Mouse (Mus musculus) NIH3T3 (cell line): ENCODE data around the gene Palld.

ENCODE experiments used
- DNase-seq: peaks from one replicate; pipeline ENCODE4 v3.0.0-alpha.2; 2012; ENCODE audit warnings: low read depth

The Palld gene

GRCm38 (mm10) chr8:61628938-61629630 lies 273.4 kb downstream of the Palld start:
- DNase-seq, result peak; percentile 49

DNA sequence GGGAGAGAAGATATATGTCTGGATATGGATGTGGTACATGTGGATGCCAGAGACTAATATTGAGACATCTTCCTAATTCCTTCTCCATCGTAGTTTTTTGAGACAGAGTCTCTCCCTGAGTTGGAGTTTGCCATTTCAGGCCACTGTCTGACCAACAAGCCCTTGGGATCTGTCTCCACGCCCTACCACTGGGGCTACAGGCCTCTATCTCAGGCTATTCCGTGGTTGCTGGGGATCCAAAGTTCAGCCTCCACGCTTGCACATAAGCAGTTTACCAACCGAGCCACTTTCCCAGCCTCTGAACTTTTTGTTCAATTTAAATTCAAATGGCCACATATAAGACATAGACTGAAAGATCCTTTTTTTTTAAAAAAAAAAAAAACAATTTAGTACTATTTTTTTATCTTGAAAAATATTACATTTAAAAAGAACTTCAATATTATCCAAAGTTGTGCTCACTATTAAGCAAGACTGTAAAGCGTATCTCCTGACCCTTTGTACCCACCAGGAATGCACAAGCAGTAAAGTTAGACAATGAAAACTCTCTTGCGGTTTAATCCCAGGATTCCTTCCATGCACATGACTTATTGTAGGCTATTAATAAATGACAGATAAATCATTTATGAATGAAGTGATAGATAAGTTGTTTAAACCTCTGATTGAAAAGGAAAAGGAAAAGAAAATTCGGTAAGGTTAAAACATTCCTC lies 276.1 kb downstream of the Palld start:
- no peak for DNase-seq

DNA sequence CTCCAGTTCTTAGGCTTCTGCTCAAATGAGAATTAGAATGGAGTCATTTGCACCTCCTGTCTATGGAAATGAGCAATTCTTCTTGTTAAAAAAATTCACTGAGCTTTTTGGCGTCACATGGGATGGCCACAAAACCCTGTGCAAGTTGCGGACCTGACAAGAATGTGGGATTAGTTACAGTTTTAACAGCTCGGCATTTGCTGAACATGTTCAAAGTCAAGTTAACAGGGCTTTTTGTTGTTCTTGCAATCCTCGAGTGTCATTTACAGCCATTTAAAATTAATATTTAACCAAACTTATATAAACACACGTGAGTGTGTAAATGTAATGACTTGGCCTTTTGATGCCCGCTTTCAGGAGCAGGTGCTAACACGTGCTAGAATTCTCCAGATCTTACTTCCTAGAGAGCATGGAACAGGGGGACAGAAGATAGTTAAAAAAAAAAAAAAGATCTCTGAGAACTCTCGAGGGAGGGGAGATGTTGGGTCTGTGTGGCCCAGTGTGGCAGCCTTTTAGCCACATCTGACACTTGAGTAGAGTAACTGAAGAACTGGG lies 276.8 kb downstream of the Palld start:
- no peak for DNase-seq

DNA sequence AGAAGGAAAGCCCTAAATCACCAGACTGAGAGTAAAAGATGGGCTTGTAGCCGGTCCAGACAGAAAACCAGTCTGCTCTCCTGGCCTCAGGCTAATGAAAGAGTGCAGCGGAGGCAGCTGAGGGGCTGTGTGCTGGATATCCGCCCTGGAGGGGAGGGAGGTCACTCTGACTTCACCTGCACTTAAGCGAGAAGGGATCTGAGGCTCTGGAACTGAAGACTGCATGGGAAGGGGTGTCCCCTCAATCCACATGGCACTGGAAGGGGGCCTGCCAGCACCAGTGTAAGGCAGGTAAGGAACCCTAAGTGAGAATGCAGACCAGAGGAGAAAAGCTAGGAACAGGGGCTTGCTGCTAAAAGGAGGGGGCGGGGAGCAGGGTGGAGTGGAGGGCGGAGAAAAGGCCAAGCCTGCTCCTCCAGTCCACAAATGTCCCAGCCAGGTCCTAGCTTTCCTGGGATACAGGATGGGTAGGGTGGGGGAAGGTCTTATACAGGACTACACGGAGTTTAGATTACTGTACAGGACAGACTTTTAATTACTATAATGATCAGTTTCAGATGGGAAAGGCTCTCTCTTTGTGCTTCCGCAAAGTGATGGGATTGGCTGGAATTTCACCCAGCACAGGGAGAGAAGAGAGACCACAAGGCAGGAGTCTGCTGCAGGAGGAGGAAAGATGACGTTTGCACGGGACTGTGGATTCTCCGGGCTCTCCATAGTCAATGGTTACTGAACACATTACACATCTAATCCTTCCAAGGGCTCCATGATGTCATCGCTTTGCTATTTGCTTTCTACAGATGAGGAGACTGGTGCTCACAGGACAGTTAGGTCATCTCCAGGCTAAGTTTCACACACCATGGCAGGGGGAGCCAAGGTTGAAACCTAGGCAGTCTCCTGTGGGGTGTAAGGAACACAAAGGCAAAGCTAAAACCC lies 278.7 kb downstream of the Palld start:
- peak; percentile 76 for DNase-seq

- DNase-seq, result peak; percentile 73
These were observed 281.2 kb downstream of the Palld start for GRCm38 (mm10) chr8:61621300-61621699.

DNA sequence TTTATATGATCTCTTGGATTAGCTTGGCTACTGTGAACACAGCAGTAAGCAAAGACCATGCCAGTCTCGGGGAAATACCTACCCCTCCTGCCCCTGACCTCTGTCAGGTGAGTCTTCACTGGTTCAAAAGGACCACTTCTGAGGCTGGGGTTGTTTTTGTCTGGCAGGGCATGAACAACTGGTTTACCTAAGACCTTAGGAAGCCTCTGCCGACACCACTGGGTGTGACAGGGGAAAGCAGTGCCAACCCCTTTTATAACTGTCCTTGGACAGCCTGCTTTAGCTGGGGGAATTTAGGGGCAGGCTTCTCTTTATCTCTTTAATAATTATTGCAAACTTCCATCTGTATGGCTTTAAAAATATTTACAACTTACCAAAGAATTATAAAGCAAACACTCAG lies 284.8 kb downstream of the Palld start:
- no peak for DNase-seq

- DNase-seq, result no peak
These were observed 285.4 kb downstream of the Palld start for GRCm38 (mm10) chr8:61617049-61617448.

DNA sequence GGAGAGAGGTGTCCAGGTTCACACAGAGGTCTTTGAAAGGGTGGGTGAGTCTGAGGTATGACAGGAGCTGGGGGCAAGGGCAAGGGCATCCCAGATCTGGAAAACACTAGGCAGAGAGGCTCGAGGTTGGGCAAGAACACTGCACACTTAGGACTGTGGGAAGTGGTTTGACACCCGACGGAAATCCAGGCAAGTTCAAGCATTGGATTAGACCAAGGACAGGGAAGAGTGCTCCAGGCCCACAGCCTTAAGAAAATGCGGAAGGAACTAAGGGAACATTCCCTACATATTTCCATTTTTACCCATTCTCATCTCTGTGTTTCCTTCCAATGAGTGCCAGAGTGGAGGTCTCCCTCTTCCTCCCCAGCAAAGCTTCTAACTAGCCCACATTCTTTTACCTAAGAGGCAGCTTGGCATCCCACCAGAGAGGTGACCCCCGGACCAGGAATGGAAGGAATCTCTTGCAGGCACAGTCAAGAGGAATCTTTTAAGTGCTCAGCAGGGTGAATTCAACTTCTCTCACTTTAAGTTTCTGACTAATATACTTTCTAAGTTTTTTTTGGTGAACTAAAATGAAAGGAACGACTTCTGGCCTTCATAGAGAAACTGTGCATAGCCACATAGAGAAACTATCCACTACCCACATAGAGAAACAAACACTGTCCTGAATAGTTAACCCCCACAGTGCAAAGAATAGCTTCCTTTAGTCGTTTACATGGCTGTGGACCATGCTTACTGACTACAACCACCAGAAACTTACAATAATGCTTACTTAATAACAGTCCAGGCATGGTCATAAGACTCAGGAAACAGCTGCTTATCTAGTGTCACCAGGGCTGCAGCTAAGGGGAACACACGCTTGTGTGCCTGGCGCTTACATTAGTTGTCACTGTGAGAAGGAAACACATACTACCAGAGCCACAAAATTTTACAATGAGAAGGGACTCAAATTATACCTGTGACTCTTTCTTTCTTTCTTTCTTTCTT lies 286.5 kb downstream of the Palld start:
- no peak for DNase-seq

GRCm38 (mm10) chr8:61611741-61612140 lies 290.7 kb downstream of the Palld start:
- DNase-seq, result peak; percentile 17

- DNase-seq, result peak; percentile 17
These were observed 291.4 kb downstream of the Palld start for GRCm38 (mm10) chr8:61611077-61611476.

- peak; percentile 71 for DNase-seq
These were observed 291.9 kb downstream of the Palld start for GRCm38 (mm10) chr8:61610546-61610945.

DNA sequence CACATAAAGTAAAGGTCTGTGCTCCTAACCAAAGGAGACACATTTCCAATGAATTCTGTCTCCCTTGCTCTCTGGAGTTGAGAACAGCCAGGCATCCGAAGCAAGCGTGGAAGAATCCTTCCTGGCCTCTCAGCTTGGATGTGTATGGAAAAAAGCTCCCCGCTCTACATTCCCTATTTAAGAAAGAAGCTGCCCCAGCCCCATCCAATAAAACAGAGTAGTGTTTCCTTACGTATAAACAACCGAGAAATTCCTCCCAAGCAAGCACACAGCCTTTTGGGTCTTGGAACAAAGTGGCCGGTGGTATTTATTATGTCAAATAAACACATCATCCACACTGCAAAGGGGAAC lies 295.1 kb downstream of the Palld start:
- no peak for DNase-seq

- DNase-seq, result peak; percentile 94
These were observed 295.6 kb downstream of the Palld start for GRCm38 (mm10) chr8:61606795-61607462.

GRCm38 (mm10) chr8:61604871-61605270 lies 297.6 kb downstream of the Palld start:
- DNase-seq, result no peak

- DNase-seq, result peak; percentile 64
These were observed 305.6 kb downstream of the Palld start for GRCm38 (mm10) chr8:61596889-61597288.

DNA sequence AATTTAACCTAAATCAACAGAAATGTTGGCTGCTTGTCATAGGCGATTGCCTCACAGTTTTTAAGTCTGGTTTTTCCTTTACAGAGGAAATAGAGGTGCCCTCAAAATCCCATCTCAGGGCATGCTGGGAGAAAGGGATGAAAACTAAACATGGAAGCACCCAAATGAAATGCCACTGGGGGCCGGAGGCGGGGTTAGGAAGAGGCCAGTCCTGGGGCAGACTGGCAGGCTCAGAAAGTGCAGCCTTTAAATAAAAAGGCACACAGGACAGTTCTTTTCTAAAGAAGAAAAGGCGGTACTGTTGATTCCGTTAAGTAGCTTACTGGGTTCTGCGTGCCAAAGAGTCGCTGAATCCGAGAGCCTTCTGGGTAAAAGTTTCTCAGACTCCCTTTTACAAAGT lies 311.0 kb downstream of the Palld start:
- DNase-seq, result no peak

- DNase-seq, result peak; percentile 96
These were observed 311.7 kb downstream of the Palld start for GRCm38 (mm10) chr8:61590551-61591431.

DNA sequence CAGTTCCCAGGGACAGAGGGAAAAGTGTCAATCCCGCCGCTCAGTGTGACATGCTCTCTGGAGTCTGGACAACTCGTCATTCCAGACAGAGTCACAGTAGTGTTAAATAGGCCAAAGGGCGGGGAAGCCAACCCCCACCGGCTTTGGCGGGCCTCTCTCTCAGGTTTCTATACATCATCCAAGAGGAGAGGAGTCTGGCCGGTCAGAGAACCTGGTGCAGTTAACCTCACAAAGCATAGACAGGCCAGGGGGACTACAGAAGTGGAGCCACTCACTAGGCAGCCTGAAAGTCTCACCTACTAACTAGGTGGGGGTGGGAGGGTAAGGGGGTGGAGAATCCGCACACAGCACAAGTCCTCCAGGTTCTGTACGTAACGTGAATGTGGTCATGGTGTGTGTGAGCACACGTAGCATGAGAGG lies 312.5 kb downstream of the Palld start:
- DNase-seq, result peak; percentile 54

DNA sequence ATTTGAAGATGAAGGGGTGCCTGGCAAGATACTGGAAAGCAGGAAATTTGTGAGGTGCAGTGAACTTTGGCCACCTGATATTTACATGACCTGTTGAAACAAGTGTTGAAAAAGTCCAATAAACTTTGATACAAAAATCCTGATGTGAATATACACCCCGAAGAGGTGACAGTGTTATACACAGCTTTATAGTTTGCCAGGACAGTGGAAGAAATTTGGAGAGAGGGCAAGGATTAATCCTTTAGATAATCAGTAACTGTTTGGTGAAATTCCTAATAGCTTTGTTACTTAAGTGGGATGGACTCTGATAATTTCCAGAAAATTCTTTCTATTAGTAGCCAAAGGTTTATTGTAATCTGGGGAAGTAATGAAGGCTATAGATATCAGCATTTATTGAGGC lies 314.2 kb downstream of the Palld start:
- no peak for DNase-seq

- DNase-seq, result no peak
These were observed 314.8 kb downstream of the Palld start for GRCm38 (mm10) chr8:61587731-61588130.
